Mouse (Mus musculus) midbrain, embryonic 15.5 days (tissue): ENCODE results near the gene Myom3. TPM values are rescaled to one million over a fixed set of nuclear protein-coding genes. Genes with fewer than 3 reads are reported as not detected.

Experiments
- ATAC-seq: fragments of 200-750 bp; cut with Nextera tagmentation; replicated peaks from 2 replicates; pipeline ENCODE4 v1.8.0; 2017; ENCODE audit warnings: moderate TSS enrichment
- H3K27ac ChIP-seq: fragments of 300-500 bp; sonication (generic); 2 replicates; pipeline ENCODE4 v1.5.1; 2015; ENCODE audit warnings: mild to moderate bottlenecking, inconsistent platforms
- H3K27me3 ChIP-seq: fragments of 300-500 bp; sonication (generic); replicated peaks from 2 replicates; pipeline ENCODE4 v1.6.1; 2015; ENCODE audit warnings: inconsistent platforms
- H3K36me3 ChIP-seq: fragments of 300-500 bp; sonication (generic); replicated peaks from 2 replicates; pipeline ENCODE4 v1.6.1; 2015; ENCODE audit warnings: inconsistent platforms
- H3K4me1 ChIP-seq: fragments of 300-500 bp; sonication (generic); 2 replicates; pipeline ENCODE4 v1.6.1; 2015; ENCODE audit warnings: inconsistent platforms
- H3K4me2 ChIP-seq: fragments of 300-500 bp; sonication (generic); 2 replicates; pipeline ENCODE4 v1.6.1; 2015; ENCODE audit warnings: inconsistent platforms, mild to moderate bottlenecking, moderate library complexity
- H3K4me3 ChIP-seq: fragments of 300-500 bp; sonication (generic); 2 replicates; pipeline ENCODE4 v1.5.1; 2015; ENCODE audit warnings: mild to moderate bottlenecking, inconsistent platforms
- H3K9ac ChIP-seq: fragments of 300-500 bp; sonication (generic); 2 replicates; pipeline ENCODE4 v1.6.1; 2015; ENCODE audit warnings: mild to moderate bottlenecking, inconsistent platforms
- H3K9me3 ChIP-seq: fragments of 300-500 bp; sonication (generic); 2 replicates; pipeline ENCODE4 v1.6.1; 2016; ENCODE audit warnings: inconsistent platforms
- WGBS: fragments of 180-500 bp; shearing (Covaris S2); methylation state at CpG from one replicate; pipeline ENCODE4 v1.1.7; 2015; ENCODE audit warnings: mixed read lengths; 5-methylcytosine and 5-hydroxymethylcytosine counted together
- polyA plus RNA-seq: library from polyadenylated mRNA; unstranded; fragments of >200 nt; fragmentation: Nextera tagmentation; extraction: Ambion mirVana; gene quantifications from 2 replicates; pipeline ENCODE4 v1.2.1, GENCODE M21; 2015

Myom3 gene
- polyA plus RNA-seq, 1 experiment from 2014 or later, result 0.27 TPM

DNA sequence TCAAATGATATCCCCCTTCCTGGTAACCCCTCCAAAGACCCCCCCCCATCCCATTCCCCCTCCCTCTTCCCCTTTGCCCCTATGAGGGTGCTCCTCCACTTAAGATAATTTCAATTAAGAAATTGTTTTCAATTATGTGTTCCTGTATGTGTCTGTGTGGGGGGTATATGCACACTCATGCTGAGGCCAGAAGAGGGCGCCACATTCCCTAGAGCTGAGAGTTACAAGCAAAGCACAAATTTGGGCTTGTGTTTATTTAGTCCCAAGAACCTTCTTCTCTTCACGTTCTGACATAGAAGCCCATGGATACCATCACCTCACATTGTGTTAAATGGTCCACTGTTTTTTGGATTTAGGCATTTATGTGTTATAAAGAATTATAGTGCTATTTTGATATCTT is 63.8 kb downstream of the Myom3 start:
- no peak overlapping the region for H3K9ac ChIP-seq
- ATAC-seq, result no peak
- H3K4me1 ChIP-seq, result peaks cover under 1% of the 10 kb centered on the region
- no peaks in the 10 kb centered on the region for H3K27me3 ChIP-seq
- no peak overlapping the region for H3K4me2 ChIP-seq
- H3K9me3 ChIP-seq, result no peaks in the 10 kb centered on the region
- no peak overlapping the region for H3K27ac ChIP-seq
- no peaks in the 10 kb centered on the region for H3K36me3 ChIP-seq
- H3K4me3 ChIP-seq, result no peak overlapping the region
- 72% methylated on average over 2 of the region's 2 CpGs for WGBS

DNA sequence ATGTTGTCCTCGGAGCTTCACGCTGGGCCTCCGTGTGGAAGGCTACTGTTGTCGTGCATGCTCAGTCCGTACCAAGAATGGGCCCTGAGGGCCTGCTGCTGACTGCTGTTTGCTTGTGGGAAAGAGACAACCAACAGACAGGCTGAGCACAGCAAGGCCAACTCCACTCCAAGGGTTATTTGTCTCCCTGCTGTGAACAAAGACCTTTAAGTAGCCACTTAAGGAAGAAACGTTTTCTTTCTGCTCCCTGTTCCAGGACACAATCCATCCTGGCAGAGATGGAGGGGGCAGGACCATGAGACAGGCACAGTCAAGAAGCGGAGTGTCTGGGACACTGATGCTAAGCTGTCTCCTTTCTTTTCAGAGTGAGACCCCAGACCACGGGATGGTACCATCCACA is 64.7 kb downstream of the Myom3 start:
- Histone ChIP-seq H3K27ac (no peak overlapping the region), H3K4me1 (peaks cover 9% of the 10 kb centered on the region), H3K9me3 (no peaks in the 10 kb centered on the region), H3K36me3 (no peaks in the 10 kb centered on the region), H3K27me3 (no peaks in the 10 kb centered on the region), H3K9ac (no peak overlapping the region), H3K4me2 (no peak overlapping the region), H3K4me3 (no peak overlapping the region)
- 44% methylated on average over 8 of the region's 8 CpGs for WGBS
- no peak for ATAC-seq

DNA sequence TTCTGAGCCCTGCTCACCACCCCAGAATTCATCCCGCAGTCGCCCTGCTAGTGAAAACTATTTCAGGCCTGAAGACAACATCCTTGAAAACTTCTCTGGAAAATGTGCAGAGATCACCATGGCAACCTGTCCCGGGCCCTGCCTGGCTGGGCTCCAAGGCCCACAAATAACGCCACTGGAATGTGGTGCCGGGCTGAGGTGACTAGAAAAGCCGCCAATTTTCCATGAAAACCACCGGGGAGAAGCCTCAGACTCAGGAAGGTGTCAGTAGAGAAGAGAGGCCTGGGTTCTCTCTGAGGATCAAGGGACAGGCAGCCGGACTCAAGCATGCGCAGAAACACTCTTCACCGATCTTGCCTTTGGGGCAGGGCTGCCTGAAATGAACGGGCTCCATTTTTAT is 69.0 kb downstream of the Myom3 start:
- Histone ChIP-seq H3K4me2 (0 out of 2 replicates have a peak overlapping the region, but pooled peaks have one; percentile 28), H3K4me3 (no peak overlapping the region), H3K27me3 (no peaks in the 10 kb centered on the region), H3K36me3 (no peaks in the 10 kb centered on the region), H3K9me3 (no peaks in the 10 kb centered on the region), H3K27ac (peak overlapping the region; percentile 61), H3K9ac (no peak overlapping the region), H3K4me1 (peaks cover 16% of the 10 kb centered on the region)
- 15% methylated on average over 11 of the region's 11 CpGs for whole genome bisulfite sequencing
- no peak for ATAC-seq

DNA sequence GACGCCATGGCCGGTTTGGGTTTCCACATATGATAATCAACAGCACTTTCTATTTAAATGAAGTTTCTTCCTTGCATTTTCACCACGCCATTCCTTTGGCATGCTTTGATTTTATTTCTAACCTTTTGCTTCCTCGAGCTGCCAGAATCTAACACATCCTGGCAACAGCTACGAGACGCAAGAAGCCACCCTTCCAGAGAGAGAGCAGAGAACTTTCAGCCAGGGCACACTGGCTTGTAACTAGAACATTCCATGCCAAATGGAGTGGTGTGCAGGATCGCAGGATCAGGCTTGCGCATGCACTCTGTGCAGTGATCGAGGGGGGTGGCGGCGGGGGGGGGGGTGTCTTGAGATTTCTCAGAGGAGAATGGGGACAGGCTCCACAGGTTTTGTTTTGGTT is 72.6 kb downstream of the Myom3 start:
- Histone ChIP-seq H3K36me3 (no peaks in the 10 kb centered on the region), H3K9ac (no peak overlapping the region), H3K27ac (0 out of 2 replicates have a peak overlapping the region, but pooled peaks have one; percentile 82), H3K27me3 (no peaks in the 10 kb centered on the region), H3K9me3 (no peaks in the 10 kb centered on the region), H3K4me3 (no peak overlapping the region), H3K4me1 (peaks cover 24% of the 10 kb centered on the region), H3K4me2 (no peak overlapping the region)
- ATAC-seq, result no peak
- 79% methylated on average over 11 of the region's 11 CpGs for WGBS

DNA sequence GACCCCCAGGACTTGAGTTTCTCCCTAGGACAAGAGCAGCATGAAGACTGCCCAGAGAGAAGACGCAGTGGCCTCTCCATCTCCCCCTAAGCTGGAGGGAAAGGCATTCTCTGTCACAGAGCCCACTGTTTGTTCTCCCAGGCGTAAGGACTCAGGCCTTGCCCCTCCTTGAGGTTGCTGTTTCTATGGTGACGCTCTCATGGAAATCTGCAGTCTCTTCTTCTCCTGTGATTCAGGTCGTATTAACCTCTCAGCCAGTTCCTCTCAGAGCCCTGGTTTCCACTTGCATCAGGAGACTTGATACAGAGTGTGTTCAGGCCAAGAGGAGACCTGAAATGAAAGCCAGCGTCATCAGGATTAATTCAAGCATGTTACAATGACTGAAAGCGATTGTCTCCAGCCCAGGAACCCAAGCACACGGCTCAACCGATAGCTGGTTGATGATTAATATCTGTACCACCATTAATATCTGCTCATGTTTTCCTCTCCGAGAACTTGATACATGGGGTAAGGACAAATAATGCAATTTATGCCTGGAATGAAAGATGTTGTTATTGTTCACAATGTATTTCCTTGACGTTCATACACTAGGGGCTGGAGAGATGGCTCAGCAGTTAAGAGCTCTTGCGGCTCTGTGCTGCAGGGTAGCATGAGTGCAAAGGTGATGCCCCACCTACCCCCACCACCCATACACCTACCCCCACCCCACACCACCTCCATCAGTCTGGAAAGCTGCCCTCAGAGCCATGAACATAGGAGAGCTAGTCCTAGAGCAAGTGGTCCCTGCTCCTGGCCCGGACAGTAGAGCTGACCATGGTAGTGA is 74.0 kb downstream of the Myom3 start:
- Histone ChIP-seq H3K4me3 (no peak overlapping the region), H3K9ac (no peak overlapping the region), H3K4me2 (no peak overlapping the region; the same call in 1 of the 2 replicates), H3K4me1 (peaks cover 21% of the 10 kb centered on the region), H3K36me3 (no peaks in the 10 kb centered on the region), H3K27me3 (no peaks in the 10 kb centered on the region), H3K27ac (peak overlapping the region; percentile 82), H3K9me3 (no peaks in the 10 kb centered on the region)
- WGBS, result 36% methylated on average over 12 of the region's 12 CpGs
- peak; percentile 78 for ATAC-seq

DNA sequence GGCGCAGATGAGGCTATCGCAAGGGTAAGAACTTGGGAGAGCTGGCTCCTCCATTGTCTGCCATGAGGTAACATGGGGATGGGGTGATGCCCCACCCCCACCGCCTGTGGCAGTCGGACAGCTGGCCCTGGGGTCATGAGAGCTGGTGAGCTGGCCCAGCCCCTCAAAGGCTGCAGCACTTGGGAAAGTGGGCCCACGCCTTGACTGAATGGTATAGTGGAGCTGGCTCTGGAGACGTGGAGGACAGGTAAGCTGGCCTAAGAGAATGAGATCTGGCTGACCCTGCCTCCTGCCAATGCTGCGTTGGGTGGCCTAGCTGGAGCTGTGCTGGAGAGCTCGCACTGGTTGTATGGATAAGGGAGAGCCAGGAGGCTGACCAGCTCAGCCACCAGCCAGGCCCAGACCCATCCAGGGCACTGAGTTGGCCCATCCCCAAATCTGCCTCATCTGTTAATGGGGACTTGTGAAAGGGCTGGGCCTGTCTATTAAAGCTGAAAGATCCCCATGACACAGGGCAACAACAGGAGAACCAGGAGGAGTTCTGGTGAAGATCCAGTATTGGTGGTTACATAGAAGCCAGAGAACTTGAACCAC is 74.7 kb downstream of the Myom3 start:
- peak; percentile 20; the same call in 1 of the 2 replicates for ATAC-seq
- Histone ChIP-seq H3K4me2 (no peak overlapping the region; the same call in 1 of the 2 replicates), H3K36me3 (no peaks in the 10 kb centered on the region), H3K9me3 (no peaks in the 10 kb centered on the region), H3K9ac (no peak overlapping the region), H3K4me3 (no peak overlapping the region), H3K27ac (peak overlapping the region; percentile 82), H3K4me1 (peaks cover 16% of the 10 kb centered on the region), H3K27me3 (no peaks in the 10 kb centered on the region)
- 84% methylated on average over 8 of the region's 8 CpGs for WGBS

DNA sequence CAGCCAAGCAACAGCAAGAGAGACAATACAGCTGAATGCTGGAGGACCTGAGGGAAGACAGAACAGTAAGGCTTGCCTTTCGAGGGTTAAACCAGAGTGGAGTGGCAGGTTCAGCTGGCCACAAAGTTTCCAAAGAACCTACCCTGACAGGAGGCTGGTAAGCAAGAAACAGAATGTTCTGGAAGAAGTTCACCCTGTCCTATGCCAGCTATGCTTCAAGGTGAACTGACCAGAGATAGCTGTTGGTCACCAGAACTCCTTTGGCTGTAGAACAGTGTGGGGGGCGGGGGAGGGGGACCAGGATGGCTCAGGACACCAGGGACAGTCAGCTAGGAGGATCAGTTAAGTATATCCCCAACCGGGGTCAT is 79.4 kb downstream of the Myom3 start:
- H3K9me3 ChIP-seq, result no peaks in the 10 kb centered on the region
- no peak overlapping the region for H3K4me2 ChIP-seq
- H3K4me3 ChIP-seq, result no peak overlapping the region
- H3K9ac ChIP-seq, result no peak overlapping the region
- no peaks in the 10 kb centered on the region for H3K27me3 ChIP-seq
- H3K36me3 ChIP-seq, result no peaks in the 10 kb centered on the region
- 66% methylated on average over 3 of the region's 3 CpGs for WGBS
- no peak for ATAC-seq
- no peak overlapping the region for H3K27ac ChIP-seq
- H3K4me1 ChIP-seq, result peaks cover 4% of the 10 kb centered on the region

DNA sequence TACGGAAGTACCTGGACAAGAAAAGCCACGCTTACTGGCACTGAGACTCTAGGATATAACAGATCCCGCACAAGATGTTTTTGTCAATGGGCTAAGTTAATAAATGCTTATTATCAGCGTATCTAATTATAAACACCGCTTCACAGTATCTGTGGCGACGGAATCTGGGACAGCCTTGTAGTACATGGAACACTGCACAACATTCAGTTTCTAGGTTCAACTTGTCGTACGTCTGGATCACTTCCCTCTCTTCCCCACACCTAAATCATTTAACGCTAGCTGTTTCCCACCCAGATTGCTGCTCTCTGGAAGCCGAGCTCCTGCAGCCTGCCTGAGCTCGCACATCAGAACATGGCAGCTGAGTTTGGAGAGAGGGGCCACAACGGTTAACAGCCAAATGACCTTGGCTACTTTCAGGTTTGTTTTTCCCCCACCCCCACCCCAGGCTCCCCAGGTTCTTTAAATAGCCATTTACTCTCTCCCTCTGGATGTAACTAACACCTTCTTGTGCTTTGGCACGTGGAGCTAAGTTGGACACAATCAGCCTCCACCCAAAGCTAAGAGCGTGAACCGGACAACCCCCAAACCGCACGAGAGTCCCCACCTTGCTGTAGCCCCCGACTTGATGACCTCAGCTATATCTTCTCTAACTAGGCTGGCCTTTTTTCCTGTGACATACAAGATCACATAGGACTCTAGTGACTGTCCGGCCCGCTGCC is 79.9 kb downstream of the Myom3 start:
- H3K27me3 ChIP-seq, result no peaks in the 10 kb centered on the region
- H3K36me3 ChIP-seq, result no peaks in the 10 kb centered on the region
- H3K4me2 ChIP-seq, result no peak overlapping the region
- no peak overlapping the region for H3K27ac ChIP-seq
- no peak for ATAC-seq
- H3K9ac ChIP-seq, result no peak overlapping the region
- 90% methylated on average over 21 of the region's 21 CpGs for WGBS
- H3K4me1 ChIP-seq, result no peaks in the 10 kb centered on the region
- no peak overlapping the region for H3K4me3 ChIP-seq
- no peaks in the 10 kb centered on the region for H3K9me3 ChIP-seq

DNA sequence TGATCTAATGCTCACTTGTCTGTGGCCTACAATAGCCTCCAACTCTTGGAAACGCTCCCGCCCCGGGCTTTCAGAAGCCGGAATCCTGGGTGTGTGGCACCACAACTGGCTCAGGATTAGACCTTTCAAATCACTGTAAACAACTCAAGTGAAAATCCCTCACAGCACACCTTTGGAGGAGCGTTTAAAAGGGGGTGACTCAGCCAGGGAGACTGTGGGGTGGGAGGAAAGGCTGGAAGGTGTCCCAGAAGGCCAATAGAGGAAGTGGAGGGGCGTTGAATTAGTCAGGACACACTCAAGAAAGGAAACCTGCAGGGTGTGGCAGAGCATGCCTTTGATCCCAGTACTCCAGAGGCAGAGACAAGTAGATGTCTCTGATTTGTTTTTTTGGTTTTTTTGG is 84.9 kb downstream of the Myom3 start:
- 89% methylated on average over 6 of the region's 6 CpGs for WGBS
- no peak overlapping the region for H3K27ac ChIP-seq
- no peak for ATAC-seq

DNA sequence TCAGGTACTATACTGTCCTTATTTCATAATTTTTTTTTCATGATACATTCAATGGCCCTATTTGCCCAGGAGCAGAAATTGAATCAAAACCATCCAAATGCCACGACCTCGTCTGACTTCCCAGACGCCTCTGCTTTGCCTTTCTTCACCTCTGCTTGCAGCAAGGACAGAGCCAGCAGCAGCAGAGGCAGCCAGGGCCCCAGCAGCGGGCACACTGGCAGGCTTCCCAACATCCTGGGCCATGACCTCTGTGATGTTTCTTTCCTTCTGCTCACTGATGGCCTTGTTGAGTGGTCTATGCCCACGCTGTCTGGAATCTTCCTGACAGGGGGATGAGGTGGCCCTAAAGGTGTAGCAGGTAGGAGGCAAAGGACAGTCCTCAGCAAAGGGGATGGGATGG is 88.1 kb downstream of the Myom3 start:
- no peak for ATAC-seq
- Histone ChIP-seq H3K4me1 (peaks cover 12% of the 10 kb centered on the region), H3K9me3 (no peaks in the 10 kb centered on the region), H3K27me3 (no peaks in the 10 kb centered on the region), H3K4me2 (no peak overlapping the region), H3K4me3 (no peak overlapping the region), H3K27ac (no peak overlapping the region), H3K36me3 (no peaks in the 10 kb centered on the region), H3K9ac (no peak overlapping the region)
- 74% methylated on average over 5 of the region's 5 CpGs for WGBS

More for the DNA sequence above, 84.9 kb downstream of the Myom3 start:
- H3K4me3 ChIP-seq, result no peak overlapping the region
- no peak overlapping the region for H3K9ac ChIP-seq
- no peaks in the 10 kb centered on the region for H3K27me3 ChIP-seq
- H3K9me3 ChIP-seq, result no peaks in the 10 kb centered on the region
- H3K4me2 ChIP-seq, result no peak overlapping the region
- no peaks in the 10 kb centered on the region for H3K4me1 ChIP-seq
- no peaks in the 10 kb centered on the region for H3K36me3 ChIP-seq

DNA sequence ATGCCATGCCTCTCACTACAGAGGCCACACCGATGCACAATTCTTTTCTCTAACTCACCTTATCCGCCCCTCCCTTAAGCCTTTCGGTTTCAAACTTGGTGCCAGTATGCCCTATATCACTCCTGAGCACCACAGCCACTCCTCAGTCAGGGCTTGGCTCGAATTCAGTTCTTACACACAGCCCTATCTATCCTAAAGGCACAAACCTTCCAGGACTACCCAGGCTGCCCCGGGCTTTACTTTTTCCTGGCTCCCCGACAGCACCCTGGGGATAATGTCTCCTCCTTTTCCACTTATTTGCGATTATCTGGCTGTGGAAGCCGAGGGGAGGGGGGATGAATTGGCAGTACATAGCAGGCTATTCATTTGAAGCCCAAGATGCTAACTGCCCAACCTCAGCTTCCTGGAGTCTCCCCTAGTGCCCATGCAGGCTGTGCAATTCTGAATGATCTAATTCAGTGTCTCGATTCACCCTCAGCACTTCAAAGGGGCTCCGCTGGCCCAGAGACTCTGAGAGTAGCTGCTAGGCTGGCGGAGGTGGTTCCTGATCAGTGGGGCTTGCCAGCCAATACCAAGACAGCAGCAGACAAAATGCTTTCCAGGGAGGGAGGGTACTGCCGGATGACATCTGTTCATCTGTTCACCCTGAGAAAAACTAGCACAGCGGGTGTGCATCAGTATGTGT is 91.0 kb downstream of the Myom3 start:
- peak overlapping the region; percentile 35 for H3K4me2 ChIP-seq
- WGBS, result 24% methylated on average over 13 of the region's 13 CpGs
- H3K27ac ChIP-seq, result peak overlapping the region; percentile 60
- no peaks in the 10 kb centered on the region for H3K36me3 ChIP-seq
- no peak overlapping the region for H3K4me3 ChIP-seq
- H3K9me3 ChIP-seq, result no peaks in the 10 kb centered on the region
- no peaks in the 10 kb centered on the region for H3K27me3 ChIP-seq
- H3K4me1 ChIP-seq, result peaks cover 27% of the 10 kb centered on the region
- peak; percentile 40; the same call in 1 of the 2 replicates for ATAC-seq
- no peak overlapping the region; the same call in 1 of the 2 replicates for H3K9ac ChIP-seq

DNA sequence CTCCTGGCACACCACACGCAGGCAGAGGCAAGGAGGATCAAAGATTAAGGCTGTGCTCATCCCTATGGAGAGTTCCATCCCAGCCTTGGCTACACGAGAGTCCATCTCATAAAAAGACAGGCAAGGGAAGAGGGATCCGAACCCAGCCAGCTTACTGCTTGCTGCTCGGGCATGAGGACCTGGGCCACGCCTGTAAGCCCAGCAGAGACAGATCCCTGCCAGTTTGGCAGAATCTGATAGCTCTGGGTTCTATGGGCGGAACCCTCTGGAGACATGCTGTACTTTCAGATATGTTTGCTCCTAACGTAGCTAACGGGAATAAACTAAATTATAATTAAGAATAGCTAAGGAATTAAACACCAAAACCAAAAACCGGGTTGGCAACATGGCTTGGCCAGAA is 92.4 kb downstream of the Myom3 start:
- WGBS, result 89% methylated on average over 9 of the region's 9 CpGs
- ATAC-seq, result no peak
- Histone ChIP-seq H3K4me1 (peaks cover 27% of the 10 kb centered on the region), H3K4me2 (no peak overlapping the region), H3K9ac (no peak overlapping the region), H3K4me3 (no peak overlapping the region), H3K36me3 (no peaks in the 10 kb centered on the region), H3K27me3 (no peaks in the 10 kb centered on the region), H3K27ac (no peak overlapping the region), H3K9me3 (no peaks in the 10 kb centered on the region)
